Mouse (Mus musculus) limb, embryonic 14.5 days (tissue): ENCODE results near the gene Metap1. TPM values are rescaled to one million over a fixed set of nuclear protein-coding genes. Genes with fewer than 3 reads are reported as not detected.

Experiments used
- ATAC-seq: fragments of 200-750 bp; cut with Nextera tagmentation; 2 replicates; pipeline ENCODE4 v1.8.0; 2017; ENCODE audit warnings: low read depth, moderate number of reproducible peaks, moderate TSS enrichment; ENCODE audit not compliant: low FRiP score
- DNase-seq: peaks from one replicate; pipeline ENCODE4 v3.0.0-alpha.2; 2015; ENCODE audit warnings: low spot score
- H3K27ac ChIP-seq: fragments of 300-500 bp; sonication (generic); replicated peaks from 2 replicates; pipeline ENCODE4 v1.5.1; 2014; ENCODE audit warnings: low read depth, mild to moderate bottlenecking, low read length, moderate library complexity, mixed read lengths
- H3K27me3 ChIP-seq: fragments of 300-500 bp; sonication (generic); 2 replicates; pipeline ENCODE4 v1.6.1; 2014; ENCODE audit warnings: low read length, mixed read lengths; ENCODE audit not compliant: control insufficient read depth, insufficient read depth
- H3K36me3 ChIP-seq: fragments of 300-500 bp; sonication (generic); 2 replicates; pipeline ENCODE4 v1.6.1; 2014; ENCODE audit warnings: mild to moderate bottlenecking, low read length, moderate library complexity, mixed read lengths; ENCODE audit not compliant: control insufficient read depth, insufficient read depth
- H3K4me1 ChIP-seq: fragments of 300-500 bp; sonication (generic); 2 replicates; pipeline ENCODE4 v1.6.1; 2014; ENCODE audit warnings: antibody characterized with exemption, low read length, mixed read lengths; ENCODE audit not compliant: control insufficient read depth, insufficient read depth
- H3K4me2 ChIP-seq: fragments of 300-500 bp; sonication (generic); replicated peaks from 2 replicates; pipeline ENCODE4 v1.6.1; 2014; ENCODE audit warnings: low read depth, mild to moderate bottlenecking, low read length, moderate library complexity; ENCODE audit not compliant: severe bottlenecking
- H3K4me3 ChIP-seq: fragments of 300-500 bp; sonication (generic); replicated peaks from 2 replicates; pipeline ENCODE4 v1.5.1; 2014; ENCODE audit warnings: low read length
- H3K9ac ChIP-seq: fragments of 300-500 bp; sonication (generic); 2 replicates; pipeline ENCODE4 v1.6.1; 2014; ENCODE audit warnings: mild to moderate bottlenecking, low read depth, low read length, moderate library complexity; ENCODE audit not compliant: severe bottlenecking
- H3K9me3 ChIP-seq: fragments of 300-500 bp; sonication (generic); 2 replicates; pipeline ENCODE4 v1.6.1; 2016; ENCODE audit warnings: low read length; ENCODE audit not compliant: control insufficient read depth
- POLR2A ChIP-seq: fragments of 200-500 bp; IDR thresholded peaks from 2 replicates; pipeline ENCODE4 v1.8.0; 2012; ENCODE audit warnings: inconsistent platforms, mild to moderate bottlenecking, moderate library complexity, borderline replicate concordance; ENCODE audit not compliant: insufficient read depth, insufficient read length; ENCODE audit errors: extremely low read depth
- WGBS: fragments of 180-500 bp; shearing (Covaris S2); extraction: QIAGEN DNeasy Blood & Tissue Kit; methylation state at CpG from one replicate; pipeline ENCODE4 v1.1.7; 2014; 5-methylcytosine and 5-hydroxymethylcytosine counted together
- polyA plus RNA-seq, 2 experiments: library from polyadenylated mRNA; depleted of rRNA in 1 of 2; stranded (reverse) in 1 of 2; unstranded in 1 of 2; fragments of >200 nt; fragmentation: Nextera tagmentation in 1 of 2; extraction: Ambion mirVana in 1 of 2; gene quantifications; 2 replicates each; pipeline versions ENCODE4 v1.2.1 to v1.2.3; 2012 to 2014

The Metap1 gene
- polyA plus RNA-seq, 2 experiments: 45.5 to 51.5 TPM

DNA sequence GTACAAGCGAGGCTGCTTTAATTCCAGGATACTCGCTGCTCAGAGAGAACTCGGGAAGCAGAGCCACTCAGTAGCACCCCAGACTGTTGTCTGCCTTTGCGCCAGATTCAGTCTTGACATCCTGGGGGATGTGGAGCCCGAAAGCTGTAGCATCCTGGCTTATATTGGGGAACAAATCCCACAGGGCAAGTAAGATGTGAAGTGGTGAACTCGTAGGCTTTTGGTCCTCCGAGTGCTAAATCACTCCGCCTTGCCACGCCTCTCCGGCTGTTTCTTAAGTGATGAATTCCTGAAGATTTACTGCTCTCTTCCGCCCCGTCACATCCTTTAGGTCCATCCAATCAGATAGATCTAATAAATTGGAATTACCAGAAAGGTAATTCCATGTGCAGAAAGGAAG lies 23.9 kb upstream of the Metap1 start:
- ATAC-seq (no peak), DNase-seq (no peak)
- no peak for TF ChIP-seq POLR2A
- H3K9me3 ChIP-seq: no peaks in the 10 kb centered on the region
- no peak overlapping the region for H3K9ac ChIP-seq
- WGBS: 42% methylated on average over 12 of the region's 12 CpGs
- H3K4me3 ChIP-seq: peak overlapping the region; percentile 14; the same call in 1 of the 2 replicates
- H3K4me2 ChIP-seq: peak overlapping the region; percentile 29
- H3K36me3 ChIP-seq: no peaks in the 10 kb centered on the region
- H3K4me1 ChIP-seq: no peaks in the 10 kb centered on the region; the same call in 1 of the 2 replicates
- H3K27me3 ChIP-seq: no peaks in the 10 kb centered on the region
- H3K27ac ChIP-seq: no peak overlapping the region

DNA sequence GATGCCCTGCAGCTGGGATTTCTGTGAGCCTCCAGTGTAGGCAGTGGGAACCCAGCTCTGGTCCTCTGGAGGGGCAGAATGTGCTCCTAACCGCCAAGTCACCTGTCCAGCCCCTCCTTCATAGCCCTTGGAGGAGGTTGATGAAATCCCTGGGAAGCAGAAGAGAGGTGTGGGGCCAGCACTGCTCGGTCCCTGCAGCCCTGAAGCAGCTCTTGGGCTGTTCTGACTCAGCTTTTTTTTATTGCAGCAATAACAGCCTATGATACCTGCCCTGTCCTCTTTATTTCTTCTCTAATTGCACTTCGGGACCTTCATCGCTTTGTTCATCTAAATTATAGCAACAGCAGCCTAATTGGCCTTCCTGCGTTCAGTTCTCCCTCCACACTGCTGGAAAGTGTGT lies 21.2 kb upstream of the Metap1 start:
- ATAC-seq: no peak

DNA sequence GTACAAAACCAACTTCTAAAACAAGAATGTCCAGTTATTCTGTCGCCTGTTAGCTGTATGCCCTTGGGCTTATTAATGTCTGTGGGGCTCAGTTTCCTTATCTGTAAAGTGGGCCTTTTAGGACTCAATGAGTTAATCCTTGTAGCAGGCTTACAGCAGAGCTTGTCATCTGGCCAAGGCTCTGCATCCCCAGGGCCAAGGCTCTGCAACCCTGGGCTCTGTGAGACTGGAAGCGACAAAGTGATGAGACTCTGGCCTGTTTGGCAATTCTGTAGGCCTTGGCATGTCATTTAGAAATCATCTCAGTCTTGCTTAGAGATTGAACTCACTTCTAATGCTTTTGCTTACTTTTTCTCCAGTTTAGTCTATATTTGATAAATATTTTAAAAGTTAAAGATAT lies 20.3 kb upstream of the Metap1 start:
- TF ChIP-seq POLR2A: no peak
- Histone ChIP-seq H3K27ac (no peak overlapping the region), H3K4me3 (no peak overlapping the region), H3K36me3 (no peaks in the 10 kb centered on the region), H3K4me1 (no peaks in the 10 kb centered on the region; the same call in 1 of the 2 replicates), H3K9me3 (no peaks in the 10 kb centered on the region), H3K9ac (no peak overlapping the region), H3K27me3 (no peaks in the 10 kb centered on the region), H3K4me2 (no peak overlapping the region)
- WGBS: 82% methylated on average over 2 of the region's 2 CpGs
- no peak for DNase-seq
- no peak for ATAC-seq

More for the DNA sequence above, 21.2 kb upstream of the Metap1 start:
- no peak overlapping the region for H3K27ac ChIP-seq
- H3K9me3 ChIP-seq: no peaks in the 10 kb centered on the region
- H3K4me1 ChIP-seq: no peaks in the 10 kb centered on the region; the same call in 1 of the 2 replicates
- H3K36me3 ChIP-seq: no peaks in the 10 kb centered on the region
- no peak overlapping the region for H3K4me3 ChIP-seq
- 32% methylated on average over 5 of the region's 5 CpGs for WGBS
- DNase-seq: no peak
- no peak overlapping the region for H3K9ac ChIP-seq
- H3K27me3 ChIP-seq: no peaks in the 10 kb centered on the region
- TF ChIP-seq POLR2A: no peak
- H3K4me2 ChIP-seq: no peak overlapping the region

DNA sequence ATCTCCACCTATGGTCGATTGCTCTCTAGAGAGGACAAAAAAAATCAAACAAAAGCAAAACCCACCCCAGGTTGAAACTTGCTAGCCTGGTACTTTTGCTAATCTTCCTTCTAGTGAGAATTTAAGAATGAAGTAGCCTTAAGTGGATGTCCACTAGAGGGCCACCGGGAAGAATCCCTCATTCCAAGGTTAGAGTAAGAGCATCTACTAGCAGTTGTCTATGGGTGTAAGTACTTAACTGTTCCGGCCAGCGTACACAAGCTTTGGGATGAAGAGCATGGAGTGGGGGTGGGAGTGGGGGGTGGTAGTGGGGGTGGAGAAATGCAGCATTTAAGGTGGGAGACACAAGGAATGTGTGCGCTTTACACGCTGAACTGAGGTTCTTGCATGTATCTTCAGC lies 17.4 kb upstream of the Metap1 start:
- 60% methylated on average over 6 of the region's 6 CpGs for WGBS
- Histone ChIP-seq H3K27me3 (no peaks in the 10 kb centered on the region), H3K4me3 (no peak overlapping the region), H3K9ac (no peak overlapping the region), H3K36me3 (no peaks in the 10 kb centered on the region), H3K4me1 (no peaks in the 10 kb centered on the region), H3K9me3 (no peaks in the 10 kb centered on the region), H3K4me2 (no peak overlapping the region), H3K27ac (no peak overlapping the region)
- ATAC-seq (no peak), DNase-seq (peak; percentile 57)
- no peak for TF ChIP-seq POLR2A

DNA sequence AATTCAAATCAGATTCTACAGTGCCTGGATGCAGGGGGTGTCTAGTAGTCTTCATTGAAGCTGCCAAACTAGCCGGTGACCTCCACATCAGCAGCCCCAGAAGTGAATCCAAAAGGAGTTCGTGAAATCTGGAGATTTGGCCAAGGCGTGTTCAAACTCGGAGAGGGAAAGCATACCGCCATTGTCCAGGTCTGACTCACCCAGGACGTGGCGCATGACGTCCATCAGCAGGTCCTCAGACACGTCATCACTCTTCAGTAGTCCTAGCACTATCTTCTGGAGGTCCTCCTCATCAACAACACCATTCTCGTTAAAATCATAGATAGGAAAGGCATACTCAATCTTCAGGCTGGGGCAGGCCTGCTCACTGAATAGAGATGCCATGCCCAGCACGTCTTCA lies 14.4 kb upstream of the Metap1 start:
- Histone ChIP-seq H3K4me2 (no peak overlapping the region), H3K27ac (no peak overlapping the region), H3K27me3 (no peaks in the 10 kb centered on the region), H3K4me1 (no peaks in the 10 kb centered on the region), H3K4me3 (no peak overlapping the region), H3K9ac (no peak overlapping the region), H3K9me3 (no peaks in the 10 kb centered on the region), H3K36me3 (no peaks in the 10 kb centered on the region)
- no peak for ATAC-seq
- no peak for DNase-seq
- WGBS: 88% methylated on average over 11 of the region's 11 CpGs
- TF ChIP-seq POLR2A: no peak
